Mouse (Mus musculus): ENCODE measurements around the gene Cald1.

Cald1 gene

DNA sequence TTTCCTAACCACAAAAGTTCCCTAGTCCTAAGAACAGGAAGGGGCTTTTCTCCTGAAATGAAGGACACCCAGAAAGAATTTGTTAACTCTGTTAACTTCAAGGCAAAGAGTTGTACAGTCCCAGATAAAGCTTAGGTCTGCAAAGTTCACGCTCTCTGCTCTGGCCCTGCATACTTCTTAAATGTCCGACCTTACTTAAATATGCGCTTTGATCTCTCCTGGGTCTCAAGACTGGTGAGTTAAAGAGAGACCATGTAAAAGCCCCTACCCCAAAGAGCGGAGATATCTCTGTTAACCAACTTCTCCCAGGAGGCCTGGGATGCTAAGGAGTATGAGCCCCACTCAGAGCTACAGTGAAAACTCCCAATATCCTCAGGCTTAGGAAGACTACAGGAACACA is 119.4 kb downstream of the Cald1 start:
- ATAC-seq (ENCODE audit: low TSS enrichment): no peak

DNA sequence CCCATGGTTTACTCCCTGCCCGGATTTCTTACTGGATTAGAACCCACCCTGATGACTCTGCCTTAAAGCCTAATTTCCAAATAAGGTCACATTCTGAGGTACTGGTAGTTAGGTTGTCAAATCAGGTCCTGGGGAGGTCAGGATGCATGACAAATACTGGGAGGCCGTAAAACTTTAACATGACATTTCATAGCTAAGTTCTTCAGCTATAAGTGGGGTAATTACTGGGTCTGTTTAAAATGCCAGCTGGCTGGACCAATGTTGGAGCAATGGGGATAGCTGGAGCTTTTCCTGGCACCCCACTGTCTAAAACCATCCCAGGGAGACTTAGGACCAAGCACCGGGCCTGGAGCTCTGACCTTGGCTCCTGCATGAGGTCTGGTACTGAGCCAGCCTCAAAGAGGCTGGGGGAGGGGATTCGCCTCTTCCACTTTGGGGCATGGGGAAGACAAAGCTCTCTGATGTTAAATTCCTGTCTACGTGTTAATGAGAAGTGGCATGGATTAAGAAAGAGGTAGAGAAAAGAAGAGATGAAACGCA is 120.9 kb downstream of the Cald1 start:
- no peak for ATAC-seq (ENCODE audit: low TSS enrichment)

DNA sequence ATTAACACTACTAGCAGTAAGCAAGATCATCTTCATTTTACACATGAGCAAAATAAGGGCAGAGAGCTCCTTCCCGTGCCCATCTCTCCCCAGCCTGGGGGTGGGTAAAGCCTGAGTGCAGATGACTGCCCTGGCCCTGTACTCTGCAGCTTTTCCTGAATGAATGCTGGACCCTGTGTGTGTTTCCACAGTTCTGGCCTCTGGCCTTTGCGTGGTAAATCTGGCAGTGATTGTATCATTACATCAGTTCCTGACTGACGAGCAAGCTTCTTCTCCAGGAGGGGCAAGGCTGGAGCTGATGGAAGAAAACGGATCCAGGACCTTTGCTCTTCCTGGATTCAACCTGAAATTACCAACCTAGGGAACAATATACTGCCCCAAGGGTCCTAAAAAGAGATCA is 122.1 kb downstream of the Cald1 start:
- no peak for ATAC-seq (ENCODE audit: low TSS enrichment)

DNA sequence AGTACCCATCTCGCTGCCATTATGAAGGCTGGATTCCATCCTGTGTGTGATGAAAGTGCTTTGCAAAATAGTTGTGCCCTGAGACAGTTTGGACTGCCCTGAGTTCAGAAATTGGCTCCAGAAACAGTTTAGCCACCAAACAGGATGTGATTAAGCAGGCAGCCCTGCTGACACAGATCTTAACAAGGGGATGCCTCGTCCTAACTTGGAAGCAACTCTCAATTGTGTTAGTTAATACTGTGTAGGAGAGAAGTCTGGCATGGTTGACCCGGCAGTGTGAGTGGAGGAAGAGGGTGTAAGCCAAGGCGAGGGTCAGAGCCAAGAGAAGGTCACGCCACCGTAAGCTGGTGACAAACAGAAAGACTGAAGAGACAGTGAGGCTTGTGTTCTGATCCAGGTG is 123.4 kb downstream of the Cald1 start:
- ATAC-seq (ENCODE audit: low TSS enrichment): no peak

DNA sequence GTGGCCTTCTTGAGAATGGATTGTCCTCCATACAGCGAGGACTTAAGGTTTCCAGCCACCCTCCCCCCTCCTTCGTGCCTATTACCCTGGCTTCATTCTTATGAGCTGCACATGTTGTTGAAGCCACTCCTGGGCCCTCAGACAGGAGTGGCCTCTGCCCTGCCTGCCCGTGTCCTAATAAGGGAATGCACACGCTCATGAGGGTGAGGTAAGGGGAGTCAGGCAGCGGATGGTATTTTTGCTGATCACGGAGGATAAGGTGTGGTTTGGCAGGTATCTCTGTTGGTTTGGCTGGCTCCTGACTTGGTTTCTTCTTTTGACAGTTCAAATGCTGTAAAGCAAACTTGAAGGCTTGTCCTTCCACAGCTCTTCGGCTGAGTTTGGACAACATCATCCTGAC is 124.4 kb downstream of the Cald1 start:
- ATAC-seq (ENCODE audit: low TSS enrichment): no peak

DNA sequence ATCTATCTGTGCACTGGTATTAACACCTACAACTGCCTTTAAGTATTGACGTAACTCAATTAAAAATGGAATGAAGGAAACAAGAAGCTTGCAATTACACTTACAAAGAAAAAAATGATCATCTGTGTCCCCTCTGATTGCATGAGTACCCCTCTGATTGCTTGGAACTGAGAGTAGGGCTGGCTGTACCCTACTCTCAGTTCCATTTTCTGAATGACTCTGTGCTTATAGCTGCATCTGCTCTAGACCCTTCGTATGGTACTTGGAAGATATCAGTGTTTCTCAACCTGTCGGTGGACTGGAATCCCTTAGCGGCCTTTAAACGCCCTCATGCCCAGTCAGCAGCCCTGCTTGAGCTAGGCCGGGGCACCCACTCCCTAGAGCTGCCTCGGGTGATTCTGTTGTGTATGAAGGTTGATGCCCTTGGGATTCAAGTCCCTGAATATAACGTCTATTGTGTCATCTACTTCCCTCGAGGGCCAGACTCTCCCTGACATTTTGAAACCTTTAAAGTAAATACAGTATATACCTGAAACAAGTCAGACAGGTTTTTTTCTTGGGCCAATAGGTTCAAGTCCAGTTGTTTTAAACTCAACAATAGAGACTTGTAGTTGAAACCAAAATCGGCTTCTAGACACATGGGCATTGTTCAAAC is 125.1 kb downstream of the Cald1 start:
- no peak for ATAC-seq (ENCODE audit: low TSS enrichment)

DNA sequence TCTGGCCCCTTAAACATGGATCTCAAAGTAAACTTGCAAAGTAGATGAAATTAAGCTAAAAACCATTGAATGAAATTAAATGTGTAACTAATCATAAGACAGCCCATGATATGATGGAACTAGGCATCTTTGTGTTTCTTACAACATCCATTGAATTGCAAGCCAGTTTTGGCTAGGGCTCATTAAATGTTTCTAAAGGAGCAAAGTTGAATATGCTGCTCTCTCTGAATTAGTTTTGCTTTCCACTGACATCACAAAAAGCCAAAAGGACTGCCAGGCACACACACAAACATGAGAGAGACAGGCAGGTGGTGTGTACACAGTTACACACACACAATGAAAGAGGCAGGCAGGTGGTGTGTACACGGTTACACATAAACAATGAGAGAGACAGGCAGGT is 127.4 kb downstream of the Cald1 start:
- ATAC-seq (ENCODE audit: low TSS enrichment): no peak

DNA sequence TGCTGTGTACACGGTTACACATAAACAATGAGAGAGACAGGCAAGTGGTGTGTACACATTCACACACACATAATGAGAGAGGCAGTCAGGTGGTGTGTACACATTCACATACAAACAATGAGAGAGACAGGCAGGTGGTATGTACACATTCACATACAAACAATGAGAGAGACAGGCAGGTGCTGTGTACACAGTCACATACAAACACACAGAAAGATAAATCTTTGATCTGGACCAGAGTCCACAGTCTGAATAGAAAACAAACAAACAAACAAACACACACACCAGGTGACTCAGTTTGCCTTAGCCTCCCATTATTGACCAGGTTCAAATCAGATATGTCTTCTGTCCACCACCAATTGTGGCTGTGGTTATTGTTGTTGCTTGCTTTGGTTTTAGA is 127.8 kb downstream of the Cald1 start:
- no peak for ATAC-seq (ENCODE audit: low TSS enrichment)

DNA sequence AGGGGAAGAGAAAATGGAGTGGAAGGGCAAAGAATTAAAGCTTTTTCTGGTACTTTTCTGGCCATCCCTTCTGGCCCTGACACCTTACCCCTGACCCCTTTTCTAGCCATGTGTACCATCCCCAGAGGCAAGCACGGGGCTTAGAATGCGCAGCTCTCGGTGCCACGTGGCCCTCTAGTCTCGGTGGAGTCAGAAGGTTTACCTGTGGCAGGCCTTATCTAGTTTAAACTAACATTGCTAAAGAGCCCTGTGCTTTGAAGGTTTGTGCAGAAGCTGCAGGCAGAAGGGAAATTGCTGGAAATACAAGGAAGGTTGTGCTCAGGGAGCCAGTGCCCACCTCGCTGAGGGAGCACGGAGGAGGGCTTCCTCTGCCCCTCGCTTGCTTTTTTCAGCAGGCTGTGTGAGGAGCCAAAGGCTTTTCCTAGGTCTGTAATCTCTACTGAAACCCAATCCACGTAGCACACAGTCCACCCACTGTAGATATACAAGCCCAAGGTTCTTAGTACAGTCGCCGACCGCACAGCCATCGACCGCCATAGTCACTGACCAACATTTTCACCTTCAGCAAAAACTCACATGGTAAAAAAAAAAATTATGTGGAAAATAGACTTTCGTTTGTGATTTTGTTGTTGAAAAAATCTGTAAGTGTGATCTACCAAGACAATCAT is 129.2 kb downstream of the Cald1 start:
- no peak for ATAC-seq (ENCODE audit: low TSS enrichment)

DNA sequence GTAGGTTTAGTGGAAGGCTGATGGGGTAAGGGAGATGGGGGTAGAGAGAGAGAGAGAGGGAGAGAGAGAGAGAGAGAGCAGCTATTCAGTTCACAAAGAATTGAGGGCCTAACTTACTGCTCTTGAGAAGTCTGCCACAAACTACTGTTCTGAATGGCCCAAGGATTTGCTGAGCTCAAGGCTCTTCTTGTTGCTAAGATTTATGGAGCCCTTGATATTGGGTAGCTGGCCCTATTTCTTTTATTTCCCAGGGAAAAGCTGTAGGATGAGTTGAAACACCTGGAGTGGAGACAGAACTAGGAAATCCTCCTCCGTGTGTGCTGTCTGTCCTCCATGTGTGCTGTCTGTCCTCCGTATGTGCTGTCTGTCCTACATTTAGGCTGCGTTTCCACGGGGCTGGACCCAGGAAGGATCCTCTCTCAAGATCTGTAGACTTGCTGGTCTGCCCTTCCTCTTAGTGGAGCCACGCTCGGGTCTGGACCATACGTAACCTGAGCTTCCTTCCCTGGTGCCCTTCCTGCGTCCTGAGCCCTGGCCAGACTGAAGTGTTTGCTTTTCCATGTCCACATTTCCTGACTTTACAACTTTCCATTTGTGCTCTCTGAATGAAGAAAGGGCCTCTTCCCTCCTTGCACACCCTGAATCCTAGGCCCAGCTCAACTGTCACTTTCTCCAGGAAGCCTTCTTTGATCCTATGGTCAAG is 131.3 kb downstream of the Cald1 start:
- no peak for ATAC-seq (ENCODE audit: low TSS enrichment)

DNA sequence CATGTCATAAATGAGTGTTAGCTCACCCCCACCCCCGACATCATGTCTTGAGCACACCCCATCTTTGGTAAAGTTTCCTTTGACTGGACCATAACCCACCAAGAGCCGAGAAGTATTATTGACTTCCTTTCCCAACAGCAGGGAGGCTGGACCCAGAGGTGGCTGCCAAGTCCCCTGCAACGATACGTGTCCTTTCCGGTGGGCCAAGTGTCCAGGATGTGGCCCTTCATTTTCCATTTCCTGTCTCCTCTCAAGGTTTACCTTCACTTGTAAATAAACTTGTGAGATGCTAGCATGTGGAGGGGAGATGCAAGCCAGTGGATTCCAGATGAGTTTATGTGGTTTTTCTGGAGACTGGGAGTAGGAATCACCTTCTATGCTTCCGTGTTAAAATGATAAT is 132.7 kb downstream of the Cald1 start:
- no peak for ATAC-seq (ENCODE audit: low TSS enrichment)

DNA sequence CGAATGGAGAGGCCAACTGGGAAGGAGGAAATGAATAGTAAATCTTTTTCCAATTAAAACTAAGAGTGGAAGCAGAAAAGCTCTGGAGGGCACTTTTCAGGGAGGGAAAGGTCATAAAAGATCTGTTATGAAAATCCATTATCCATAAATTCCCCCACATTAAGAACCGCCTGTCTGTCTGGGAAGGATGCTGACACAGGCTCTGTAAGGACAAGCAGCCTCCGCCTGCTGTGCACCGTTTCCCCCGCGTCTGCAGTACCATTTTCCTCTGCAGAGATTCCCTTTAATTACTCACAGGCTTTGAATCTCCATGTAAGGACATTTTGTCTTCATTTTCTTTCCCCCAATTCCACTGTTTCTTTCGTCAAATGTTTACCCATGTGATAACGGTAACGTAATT is 133.2 kb downstream of the Cald1 start:
- no peak for ATAC-seq (ENCODE audit: low TSS enrichment)

DNA sequence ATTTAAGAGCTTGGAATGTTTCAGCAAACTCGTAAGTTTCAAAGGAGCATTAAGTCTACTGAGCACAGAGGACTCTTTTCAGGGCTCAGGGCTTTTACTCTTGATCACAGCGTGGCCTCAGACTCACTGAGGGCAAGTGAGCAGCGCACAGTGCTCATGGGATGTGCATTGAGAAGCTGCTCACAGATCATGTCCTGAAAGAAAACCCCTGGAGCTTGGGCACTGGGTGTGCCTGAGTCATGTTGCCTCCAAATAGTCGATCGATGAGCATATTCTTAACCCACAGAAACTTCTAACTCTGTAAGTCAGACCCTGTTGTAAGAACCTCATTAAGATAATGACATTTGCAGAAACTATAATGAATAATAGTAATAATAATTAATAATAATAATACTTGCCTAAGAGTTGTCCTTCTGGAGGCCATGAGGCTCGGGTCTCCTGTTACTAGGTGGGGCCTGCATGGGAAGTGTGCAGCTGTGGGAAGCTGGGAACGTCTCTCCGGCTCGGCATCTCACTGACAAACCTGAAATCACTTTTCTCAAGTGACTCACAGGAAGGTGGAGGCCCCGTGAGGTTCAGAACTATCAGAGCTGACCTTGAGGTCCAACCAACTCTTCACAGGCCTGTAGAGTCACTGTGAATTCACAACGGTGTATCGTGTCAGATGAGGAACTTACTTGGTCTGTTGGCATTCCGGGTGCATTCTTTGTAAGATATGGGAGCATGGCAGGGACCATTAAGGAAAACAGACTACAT is 136.8 kb downstream of the Cald1 start:
- no peak for ATAC-seq (ENCODE audit: low TSS enrichment)

DNA sequence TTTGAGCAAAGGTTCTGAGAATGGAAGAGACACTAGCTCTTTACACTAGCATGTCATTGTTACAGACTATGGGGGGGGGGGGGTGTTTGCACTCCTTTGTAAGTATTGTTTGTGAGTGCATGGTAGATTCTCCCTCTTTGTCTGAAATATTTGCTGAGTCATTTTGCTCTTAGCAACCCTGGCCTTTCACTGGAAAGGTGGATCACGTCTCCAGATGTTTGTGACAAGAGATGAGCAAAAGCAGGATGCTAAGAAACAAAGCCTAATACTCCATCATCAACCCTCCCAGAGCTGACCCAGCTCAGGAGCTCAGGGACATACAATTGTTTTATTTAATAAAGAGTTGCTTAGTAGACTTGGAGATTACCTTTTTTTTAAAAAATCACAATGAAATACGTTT is 138.6 kb downstream of the Cald1 start:
- ATAC-seq (ENCODE audit: low TSS enrichment): no peak

DNA sequence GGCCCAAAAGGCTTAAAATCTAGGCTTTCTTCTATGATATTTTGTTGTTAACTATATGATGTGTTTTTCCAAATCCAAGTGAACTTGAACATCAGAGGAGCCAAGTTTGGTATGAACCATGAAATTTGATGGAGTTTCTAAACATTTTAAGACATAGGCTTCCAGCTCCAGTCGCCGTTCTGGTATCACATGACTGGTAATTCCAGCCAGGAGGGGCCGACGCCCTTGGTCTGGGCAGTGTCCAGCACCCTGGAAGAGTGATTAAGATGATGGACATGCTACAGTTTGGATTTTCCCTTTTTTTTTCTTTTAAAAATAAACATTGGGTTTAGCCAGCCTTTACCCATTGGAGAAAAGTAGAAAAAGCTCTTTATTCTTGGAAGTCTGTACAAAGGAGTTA is 145.6 kb downstream of the Cald1 start:
- no peak for ATAC-seq (ENCODE audit: low TSS enrichment)

DNA sequence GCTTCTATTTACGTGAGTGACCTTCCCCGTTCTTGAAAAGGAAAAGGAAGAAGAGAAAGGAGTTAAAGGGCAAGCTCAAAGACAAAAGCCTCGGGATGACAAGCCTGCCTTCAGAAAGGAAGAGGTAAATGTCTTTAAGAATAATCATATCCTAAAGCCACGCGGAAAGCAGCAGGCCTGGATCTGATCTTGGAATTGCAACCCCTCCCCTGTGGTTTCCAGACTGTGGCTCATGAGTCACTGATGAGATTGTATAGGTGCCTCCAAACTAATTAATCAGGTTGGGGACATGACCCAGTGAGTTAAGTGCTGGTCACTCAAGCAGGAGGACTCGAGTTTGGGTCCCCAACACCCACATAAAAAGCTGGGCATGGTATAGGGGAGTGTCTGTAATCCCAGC is 149.5 kb downstream of the Cald1 start:
- no peak for ATAC-seq (ENCODE audit: low TSS enrichment)

DNA sequence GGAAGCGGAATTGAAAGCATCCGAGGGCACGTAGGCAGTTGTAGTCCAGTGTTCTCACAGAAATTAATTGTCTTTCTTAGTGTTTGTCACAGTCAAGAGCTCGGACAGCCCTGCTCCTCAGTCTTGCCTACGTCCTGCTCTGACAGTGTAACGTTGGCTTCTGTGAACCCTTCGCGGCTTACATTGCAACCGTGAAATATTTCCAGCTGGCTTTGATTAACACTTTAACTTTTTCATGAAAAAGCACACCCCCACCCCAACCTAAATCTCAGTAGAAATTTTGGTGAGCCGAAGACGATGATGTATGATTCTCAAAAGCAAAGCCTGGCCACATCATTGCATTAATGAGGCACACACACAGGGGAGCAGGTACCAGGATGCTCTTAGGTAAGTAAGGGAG is 150.3 kb downstream of the Cald1 start:
- ATAC-seq (ENCODE audit: low TSS enrichment): no peak

DNA sequence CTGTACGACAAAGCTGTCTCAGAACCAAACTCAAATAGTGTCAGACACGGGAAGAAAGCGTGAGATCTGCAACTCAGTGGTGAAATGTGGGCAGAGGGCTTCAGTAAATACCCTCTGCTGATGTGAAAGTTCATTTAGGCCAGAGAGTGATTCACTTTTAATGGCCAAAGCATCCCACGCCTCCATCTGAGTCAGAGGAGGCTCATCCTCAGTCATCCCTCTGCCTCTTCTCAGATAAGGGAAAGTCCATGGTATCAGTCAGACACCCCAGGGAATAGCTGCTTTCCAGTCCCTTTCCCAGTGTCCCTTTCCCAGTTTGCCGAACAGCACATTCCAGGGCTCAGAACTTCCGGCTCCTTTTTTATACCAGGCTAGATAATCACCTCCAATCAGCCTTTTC is 151.2 kb downstream of the Cald1 start:
- ATAC-seq (ENCODE audit: low TSS enrichment): no peak

DNA sequence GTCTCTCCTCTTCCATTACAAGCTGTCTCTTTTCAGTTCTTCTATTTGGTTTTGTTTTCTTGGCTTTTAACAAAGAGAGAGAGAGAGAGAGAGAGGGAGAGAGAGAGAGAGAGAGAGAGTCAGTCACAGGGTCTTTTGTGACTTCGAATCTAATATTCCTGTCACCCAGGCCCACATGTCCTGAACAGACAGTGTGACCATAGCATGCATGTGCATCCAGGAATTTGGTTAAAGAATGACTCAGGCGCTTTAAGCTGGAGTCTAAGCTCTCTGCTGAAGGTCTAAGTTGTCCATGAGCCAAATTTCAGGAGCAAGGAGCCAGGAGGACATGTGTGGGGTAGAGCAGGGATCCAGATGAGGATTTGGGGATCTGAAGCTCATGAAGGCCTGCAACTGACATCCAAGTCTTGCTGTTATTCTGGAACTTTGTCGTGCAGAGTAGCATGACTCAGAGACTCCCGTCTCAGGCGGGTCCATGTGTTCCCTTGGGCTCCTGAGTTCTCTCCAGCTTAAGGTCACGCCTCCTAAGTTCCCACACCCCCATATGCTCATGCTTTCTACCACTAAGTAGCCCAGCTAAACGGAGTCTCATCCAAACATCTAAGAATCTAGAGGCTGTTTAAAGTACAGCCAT is 152.3 kb downstream of the Cald1 start:
- peak; percentile 49 for ATAC-seq (ENCODE audit: low TSS enrichment)

DNA sequence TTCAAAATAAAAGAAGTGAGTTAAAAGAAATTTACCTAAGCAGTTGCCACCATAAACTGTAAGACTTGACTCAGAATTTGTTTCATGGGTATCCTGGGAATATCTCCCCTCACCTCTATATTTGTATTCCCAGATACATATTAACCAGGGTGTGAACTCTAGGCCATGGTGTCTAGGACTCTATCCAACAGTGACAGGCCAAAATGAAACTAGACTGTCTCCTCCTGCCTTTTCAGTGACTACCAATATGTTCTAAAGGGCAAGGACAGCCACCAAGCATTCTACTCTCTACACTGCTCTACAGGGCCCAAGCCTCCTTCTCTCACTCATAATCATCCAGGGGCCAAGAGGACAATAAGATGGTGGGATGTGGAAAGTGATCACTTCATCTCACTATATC is 153.3 kb downstream of the Cald1 start:
- ATAC-seq (ENCODE audit: low TSS enrichment): no peak

DNA sequence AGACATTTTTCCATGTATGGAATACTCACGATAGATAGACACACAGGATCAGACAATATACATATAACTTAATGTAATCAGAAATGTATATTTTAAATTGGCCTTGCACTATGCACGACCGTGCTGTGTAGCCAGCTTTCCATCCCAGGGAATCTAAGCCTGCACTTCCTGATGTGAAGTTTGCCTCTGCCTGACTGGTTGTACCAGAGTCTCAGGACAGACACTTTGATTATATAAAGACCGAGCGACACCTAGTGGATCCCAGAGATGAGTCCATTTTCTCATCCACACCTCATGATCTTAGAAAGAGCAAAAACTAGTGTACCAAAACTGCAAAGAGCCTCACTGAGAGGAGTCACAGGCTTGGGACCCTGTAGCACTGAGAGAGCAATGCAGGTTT is 156.1 kb downstream of the Cald1 start:
- ATAC-seq (ENCODE audit: low TSS enrichment): peak; percentile 96

DNA sequence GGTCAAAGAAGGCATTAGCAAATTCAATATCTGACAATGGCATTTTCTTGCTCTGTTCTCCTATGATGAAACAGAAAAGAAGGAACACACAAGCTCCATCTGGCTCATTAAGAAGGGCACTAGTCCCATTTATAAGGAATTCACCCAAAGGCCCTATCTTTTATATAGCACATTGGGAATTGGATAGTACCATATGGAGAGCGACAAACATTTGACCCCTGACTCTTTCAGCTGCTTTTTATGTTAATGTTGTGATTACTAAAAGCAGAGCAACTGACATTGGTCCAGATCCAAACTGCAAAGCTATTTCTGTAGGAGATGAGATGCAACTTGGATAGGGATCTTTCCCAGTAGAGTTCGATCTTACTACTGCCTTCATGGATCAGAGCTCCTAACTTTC is 160.0 kb downstream of the Cald1 start:
- no peak for ATAC-seq (ENCODE audit: low TSS enrichment)
